Mouse (Mus musculus) adrenal gland, postnatal 25 days (tissue): Measurements from ENCODE around the gene Vstm2l. TPM values are rescaled to one million over a fixed set of nuclear protein-coding genes. Genes with fewer than 3 reads are reported as not detected.

Experiments used
- total RNA-seq: library from RNA; stranded (reverse); gene quantifications from 2 replicates; pipeline ENCODE4 v1.2.3, GENCODE M21; 2021

Vstm2l gene
- total RNA-seq, 1 experiment from 2014 or later = 1.4 TPM

Other genes starting within 250 kb of the Vstm2l start
- 17.2 and 20.8 TPM in 2 replicates for gene Ctnnbl1, start 177.3 kb upstream of the Vstm2l start, total RNA-seq
- gene Tti1, start 113.8 kb downstream of the Vstm2l start, total RNA-seq = 20.2 and 26.3 TPM in 2 replicates
- 31.0 and 32.6 TPM in 2 replicates for gene Rprd1b, start 113.8 kb downstream of the Vstm2l start, total RNA-seq
- 33.4 and 33.5 TPM in 2 replicates for gene Tgm2, start 231.8 kb downstream of the Vstm2l start, total RNA-seq